Mouse (Mus musculus) kidney, embryonic 16.5 days (tissue): ENCODE data around the gene Dbnl. TPM values are rescaled to one million over a fixed set of nuclear protein-coding genes. Genes with fewer than 3 reads are reported as not detected.

Source experiments
- ATAC-seq: fragments of 200-750 bp; cut with Nextera tagmentation; 2 replicates; pipeline ENCODE4 v1.8.0; 2017; ENCODE audit warnings: moderate TSS enrichment; ENCODE audit not compliant: low FRiP score, low TSS enrichment
- H3K27ac ChIP-seq: fragments of 300-500 bp; sonication (generic); 2 replicates; pipeline ENCODE4 v1.5.1; 2014; ENCODE audit warnings: low read length
- H3K27me3 ChIP-seq: fragments of 300-500 bp; sonication (generic); 2 replicates; pipeline ENCODE4 v1.6.1; 2014; ENCODE audit warnings: low read length, control low read depth, mixed read lengths; ENCODE audit not compliant: insufficient read depth
- H3K36me3 ChIP-seq: fragments of 300-500 bp; sonication (generic); 2 replicates; pipeline ENCODE4 v1.6.1; 2014; ENCODE audit warnings: low read length, control low read depth, mixed read lengths; ENCODE audit not compliant: insufficient read depth
- H3K4me1 ChIP-seq: fragments of 300-500 bp; sonication (generic); 2 replicates; pipeline ENCODE4 v1.6.1; 2014; ENCODE audit warnings: low read length, control low read depth, mixed read lengths; ENCODE audit not compliant: insufficient read depth
- H3K4me2 ChIP-seq: fragments of 300-500 bp; sonication (generic); replicated peaks from 2 replicates; pipeline ENCODE4 v1.6.1; 2014; ENCODE audit warnings: low read depth, low read length
- H3K4me3 ChIP-seq: fragments of 300-500 bp; sonication (generic); 2 replicates; pipeline ENCODE4 v1.5.1; 2014; ENCODE audit warnings: mild to moderate bottlenecking, low read length
- H3K9ac ChIP-seq: fragments of 300-500 bp; sonication (generic); replicated peaks from 2 replicates; pipeline ENCODE4 v1.6.1; 2014; ENCODE audit warnings: low read length
- H3K9me3 ChIP-seq: fragments of 300-500 bp; sonication (generic); 2 replicates; pipeline ENCODE4 v1.6.1; 2016; ENCODE audit warnings: low read length, control low read depth
- WGBS: fragments of 180-500 bp; shearing (Covaris S2); extraction: QIAGEN DNeasy Blood & Tissue Kit; methylation state at CpG from one replicate; pipeline ENCODE4 v1.1.7; 2014; 5-methylcytosine and 5-hydroxymethylcytosine counted together
- polyA plus RNA-seq: library from polyadenylated mRNA; unstranded; fragments of >200 nt; fragmentation: Nextera tagmentation; extraction: Ambion mirVana; gene quantifications from 2 replicates; pipeline ENCODE4 v1.2.1, GENCODE M21; 2015

The Dbnl gene
- polyA plus RNA-seq, 1 experiment from 2014 or later = 132 TPM

- H3K9ac ChIP-seq = no peak overlapping the region
- no peaks in the 10 kb centered on the region for H3K27me3 ChIP-seq
- no peak for ATAC-seq
- peaks cover 11% of the 10 kb centered on the region for H3K4me1 ChIP-seq
- no peak overlapping the region for H3K27ac ChIP-seq
- no peaks in the 10 kb centered on the region for H3K9me3 ChIP-seq
- 54% methylated on average over 7 of the region's 7 CpGs for WGBS
- H3K4me3 ChIP-seq = no peak overlapping the region
- no peak overlapping the region for H3K4me2 ChIP-seq
- no peaks in the 10 kb centered on the region for H3K36me3 ChIP-seq
These were observed 58.5 kb downstream of the Dbnl start for GRCm38 (mm10) chr11:5846639-5847345.

DNA sequence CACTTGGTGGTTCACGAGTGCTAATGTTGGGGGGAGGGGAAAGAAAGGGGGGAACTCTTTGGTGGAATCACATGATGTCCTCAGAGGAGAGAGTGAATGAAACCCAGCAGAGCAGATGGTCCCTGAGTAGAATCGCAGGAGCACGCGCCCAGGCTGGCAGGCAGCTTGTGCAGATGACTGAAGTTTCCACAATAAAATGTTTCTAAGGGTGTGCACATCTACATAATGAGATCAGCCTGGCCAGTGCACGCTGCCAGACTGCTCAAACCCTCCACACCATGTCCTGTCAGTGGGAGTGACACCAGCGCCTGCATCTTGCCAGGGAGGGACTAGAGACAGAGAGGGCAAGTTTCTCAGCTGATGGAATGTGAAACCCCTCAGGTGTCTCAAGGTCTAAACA is 60.5 kb downstream of the Dbnl start:
- 63% methylated on average over 6 of the region's 6 CpGs for WGBS
- no peak for ATAC-seq
- no peak overlapping the region for H3K4me2 ChIP-seq

DNA sequence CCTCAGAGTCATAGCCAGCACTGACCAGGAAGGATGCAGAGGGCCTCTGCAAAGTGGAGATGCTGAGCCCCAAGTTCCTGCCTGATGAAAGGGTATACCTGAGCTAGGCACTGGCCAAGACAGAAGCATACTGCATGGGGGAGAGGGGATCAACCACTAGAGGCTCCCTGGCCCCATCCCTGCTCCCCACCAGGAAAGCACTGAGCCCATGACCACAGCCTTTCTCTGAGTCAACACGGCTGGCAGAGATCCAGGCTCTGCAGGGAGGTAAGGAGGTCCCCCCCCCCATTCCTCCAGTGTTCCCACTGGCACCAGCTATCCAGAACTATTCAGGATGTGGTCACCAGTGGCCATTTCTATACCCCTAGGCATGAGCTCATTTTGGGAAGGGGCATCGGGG is 61.0 kb downstream of the Dbnl start:
- no peak overlapping the region for H3K4me3 ChIP-seq
- H3K4me2 ChIP-seq = no peak overlapping the region
- no peaks in the 10 kb centered on the region for H3K9me3 ChIP-seq
- no peak overlapping the region for H3K27ac ChIP-seq
- H3K36me3 ChIP-seq = no peaks in the 10 kb centered on the region
- H3K27me3 ChIP-seq = no peaks in the 10 kb centered on the region
- H3K4me1 ChIP-seq = peaks cover 20% of the 10 kb centered on the region
- no peak for ATAC-seq
- 49% methylated on average over 2 of the region's 2 CpGs for WGBS
- H3K9ac ChIP-seq = no peak overlapping the region

More for the DNA sequence above, 60.5 kb downstream of the Dbnl start:
- H3K9me3 ChIP-seq = no peaks in the 10 kb centered on the region
- H3K27ac ChIP-seq = no peak overlapping the region
- H3K4me3 ChIP-seq = no peak overlapping the region
- no peak overlapping the region for H3K9ac ChIP-seq
- peaks cover 20% of the 10 kb centered on the region for H3K4me1 ChIP-seq
- no peaks in the 10 kb centered on the region for H3K27me3 ChIP-seq
- no peaks in the 10 kb centered on the region for H3K36me3 ChIP-seq

- Histone ChIP-seq H3K36me3 (no peaks in the 10 kb centered on the region), H3K4me1 (peaks cover 20% of the 10 kb centered on the region), H3K27me3 (no peaks in the 10 kb centered on the region), H3K27ac (no peak overlapping the region), H3K4me2 (no peak overlapping the region), H3K9ac (no peak overlapping the region), H3K4me3 (no peak overlapping the region), H3K9me3 (no peaks in the 10 kb centered on the region)
- WGBS = 67% methylated on average over 5 of the region's 5 CpGs
- no peak for ATAC-seq
These were observed 62.2 kb downstream of the Dbnl start for GRCm38 (mm10) chr11:5850452-5850851.

Other genes with a start within 250 kb of the Dbnl start
- 19.7 and 22.1 TPM in 2 replicates for gene Ccdc117, start 246.3 kb upstream of the Dbnl start, polyA plus RNA-seq
- gene Ankrd36, start 218.8 kb upstream of the Dbnl start, polyA plus RNA-seq = not detected in 2 replicates
- gene Mrps24, start 72.8 kb upstream of the Dbnl start, polyA plus RNA-seq = 197 and 212 TPM in 2 replicates
- 25.9 and 27.8 TPM in 2 replicates for gene Urgcp, start 26.1 kb upstream of the Dbnl start, polyA plus RNA-seq
- gene Pgam2, start 15.2 kb downstream of the Dbnl start, polyA plus RNA-seq = 33.0 and 42.8 TPM in 2 replicates
- 9.8 and 11.4 TPM in 2 replicates for gene Polm, start 49.5 kb downstream of the Dbnl start, polyA plus RNA-seq
- gene Aebp1, start 73.5 kb downstream of the Dbnl start, polyA plus RNA-seq = 59.6 and 61.1 TPM in 2 replicates
- 152 and 155 TPM in 2 replicates for gene Pold2, start 89.8 kb downstream of the Dbnl start, polyA plus RNA-seq
- 5.1 and 9.1 TPM in 2 replicates for gene Myl7, start 110.3 kb downstream of the Dbnl start, polyA plus RNA-seq
- 1.7 and 2.0 TPM in 2 replicates for gene Gck, start 161.6 kb downstream of the Dbnl start, polyA plus RNA-seq
- 56.1 and 61.8 TPM in 2 replicates for gene Ykt6, start 167.2 kb downstream of the Dbnl start, polyA plus RNA-seq